Mouse (Mus musculus) ZHBTc4 (cell line): ENCODE results near the gene Gm3411.
"Not testable (repeated sequence)": the region's sequence is repeated elsewhere in the genome, so short reads cannot be mapped to it uniquely, and the experiment has no call there.

Experiments
- DNase-seq: peaks from one replicate; pipeline ENCODE4 v3.0.0-alpha.2; 2011; ENCODE audit warnings: low read depth, low spot score

The Gm3411 gene

GRCm38 (mm10) chr14:6286931-6287715, at the start of gene Gm3411:
Gene Gm3411, minus strand, starts transcription at chr14:6287250.
- peak; percentile 37 for DNase-seq

- not testable (repeated sequence) for DNase-seq
Observed at GRCm38 (mm10) chr14:6304743-6305142, 17.7 kb upstream of the Gm3411 start, which contains the start of gene Gm21103. Gene Gm21103, minus strand, starts transcription at chr14:6304843.

GRCm38 (mm10) chr14:6219192-6219591, 67.9 kb downstream of the Gm3411 start, which contains the start of gene Gm21560:
Gene Gm21560, minus strand, starts transcription at chr14:6219292.
- DNase-seq = not testable (repeated sequence)
